Mouse (Mus musculus) brain, embryonic 14.5 days (tissue): ENCODE measurements around the gene Zbp1.

ENCODE experiments used
- CTCF ChIP-seq: fragments of 200-500 bp; IDR thresholded peaks from 2 replicates; pipeline ENCODE4 v1.5.1; 2012; ENCODE audit warnings: inconsistent platforms, mild to moderate bottlenecking, moderate library complexity, borderline replicate concordance; ENCODE audit not compliant: insufficient read depth, insufficient read length; ENCODE audit errors: extremely low read depth
- POLR2A ChIP-seq: fragments of 200-500 bp; IDR thresholded peaks from 2 replicates; pipeline ENCODE4 v1.6.1; 2012; ENCODE audit warnings: mild to moderate bottlenecking, inconsistent platforms, borderline replicate concordance; ENCODE audit not compliant: poor library complexity, insufficient read depth, insufficient read length, severe bottlenecking; ENCODE audit errors: extremely low read depth

DNA sequence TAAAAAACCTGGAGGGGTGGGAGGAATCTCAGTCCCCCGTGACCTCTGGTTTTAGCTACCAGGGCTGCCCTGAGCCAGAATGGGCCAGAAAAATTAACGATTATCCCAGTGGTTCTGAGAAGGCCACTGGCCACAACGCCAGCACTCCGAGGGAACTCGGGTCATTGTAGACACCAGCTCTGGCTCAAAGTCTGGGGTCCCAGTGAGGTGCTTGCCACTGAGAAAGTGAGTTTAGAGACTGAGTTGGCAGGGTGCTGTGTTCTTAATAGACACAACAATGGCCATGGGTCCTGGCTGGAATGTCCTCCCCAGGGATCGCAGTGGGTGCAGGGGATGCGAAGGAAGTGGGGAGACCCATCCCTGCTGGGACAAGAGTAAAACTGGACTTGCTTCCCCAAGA, 36.8 kb downstream of the Zbp1 start:
- TF ChIP-seq CTCF: no peak
- TF ChIP-seq POLR2A: no peak
